Mouse (Mus musculus) liver, embryonic 11.5 days (tissue): ENCODE data around the gene Auts2. TPM values are rescaled to one million over a fixed set of nuclear protein-coding genes. Genes with fewer than 3 reads are reported as not detected.

Source experiments
- ATAC-seq: fragments of 200-750 bp; cut with Nextera tagmentation; replicated peaks from 2 replicates; pipeline ENCODE4 v1.8.0; 2017; ENCODE audit warnings: moderate number of reproducible peaks, mild to moderate bottlenecking, moderate TSS enrichment, moderate library complexity; ENCODE audit not compliant: low FRiP score
- DNase-seq: peaks from one replicate; pipeline ENCODE4 v3.0.0-alpha.2; 2017; ENCODE audit warnings: low spot score
- H3K27ac ChIP-seq: fragments of 300-500 bp; sonication (generic); 2 replicates; pipeline ENCODE4 v1.5.1; 2014; ENCODE audit warnings: mild to moderate bottlenecking, low read depth, low read length, control low read depth
- H3K27me3 ChIP-seq: fragments of 300-500 bp; sonication (generic); replicated peaks from 2 replicates; pipeline ENCODE4 v1.6.1; 2014; ENCODE audit warnings: low read length, mixed read lengths; ENCODE audit not compliant: control insufficient read depth, insufficient read depth
- H3K36me3 ChIP-seq: fragments of 300-500 bp; sonication (generic); 2 replicates; pipeline ENCODE4 v1.6.1; 2014; ENCODE audit warnings: mild to moderate bottlenecking, low read length, moderate library complexity, mixed read lengths; ENCODE audit not compliant: control insufficient read depth, insufficient read depth
- H3K4me1 ChIP-seq: fragments of 300-500 bp; sonication (generic); replicated peaks from 2 replicates; pipeline ENCODE4 v1.6.1; 2014; ENCODE audit warnings: low read length, mixed read lengths; ENCODE audit not compliant: control insufficient read depth, insufficient read depth
- H3K4me2 ChIP-seq: fragments of 300-500 bp; sonication (generic); 2 replicates; pipeline ENCODE4 v1.6.1; 2014; ENCODE audit warnings: mild to moderate bottlenecking, control low read depth, moderate library complexity
- H3K4me3 ChIP-seq: fragments of 300-500 bp; sonication (generic); 2 replicates; pipeline ENCODE4 v1.5.1; 2014; ENCODE audit warnings: low read depth, low read length, control low read depth
- H3K9ac ChIP-seq: fragments of 300-500 bp; sonication (generic); 2 replicates; pipeline ENCODE4 v1.6.1; 2014; ENCODE audit warnings: low read depth, low read length, control low read depth
- H3K9me3 ChIP-seq: fragments of 300-500 bp; sonication (generic); 2 replicates; pipeline ENCODE4 v1.6.1; 2016; ENCODE audit warnings: low read length, inconsistent platforms, mixed read lengths; ENCODE audit not compliant: control insufficient read depth
- WGBS: fragments of 180-500 bp; shearing (Covaris S2); extraction: QIAGEN DNeasy Blood & Tissue Kit; methylation state at CpG from one replicate; pipeline ENCODE4 v1.1.7; 2014; 5-methylcytosine and 5-hydroxymethylcytosine counted together
- polyA plus RNA-seq: library from polyadenylated mRNA; unstranded; fragments of >200 nt; fragmentation: Nextera tagmentation; extraction: Ambion mirVana; gene quantifications from 2 replicates; pipeline ENCODE4 v1.2.1, GENCODE M21; 2014

Gene Auts2
- polyA plus RNA-seq, 1 experiment from 2014 or later = 13.8 TPM

GRCm38 (mm10) chr5:132270074-132270473, 273.1 kb downstream of the Auts2 start:
- 54% methylated on average over 3 of the region's 3 CpGs for WGBS
- H3K4me1 ChIP-seq = no peaks in the 10 kb centered on the region; the same call in 1 of the 2 replicates
- H3K27me3 ChIP-seq = no peaks in the 10 kb centered on the region
- no peak overlapping the region for H3K4me2 ChIP-seq
- no peak overlapping the region for H3K27ac ChIP-seq
- no peaks in the 10 kb centered on the region for H3K9me3 ChIP-seq
- ATAC-seq (no peak; the same call in 1 of the 2 replicates), DNase-seq (no peak)
- H3K9ac ChIP-seq = no peak overlapping the region
- no peaks in the 10 kb centered on the region for H3K36me3 ChIP-seq
- no peak overlapping the region for H3K4me3 ChIP-seq

- Histone ChIP-seq H3K27me3 (no peaks in the 10 kb centered on the region), H3K4me3 (no peak overlapping the region), H3K9ac (no peak overlapping the region), H3K4me2 (no peak overlapping the region), H3K4me1 (no peaks in the 10 kb centered on the region; the same call in 1 of the 2 replicates), H3K27ac (no peak overlapping the region), H3K36me3 (no peaks in the 10 kb centered on the region), H3K9me3 (no peaks in the 10 kb centered on the region)
- DNase-seq (no peak), ATAC-seq (no peak)
- 75% methylated on average over 6 of the region's 6 CpGs for WGBS
These were observed 274.7 kb downstream of the Auts2 start for GRCm38 (mm10) chr5:132268351-132268967.

GRCm38 (mm10) chr5:132265015-132265414, 278.1 kb downstream of the Auts2 start:
- Histone ChIP-seq H3K9ac (no peak overlapping the region), H3K27me3 (no peaks in the 10 kb centered on the region), H3K4me1 (no peaks in the 10 kb centered on the region; the same call in 1 of the 2 replicates), H3K9me3 (no peaks in the 10 kb centered on the region), H3K4me3 (no peak overlapping the region), H3K4me2 (no peak overlapping the region), H3K27ac (no peak overlapping the region), H3K36me3 (no peaks in the 10 kb centered on the region)
- DNase-seq (no peak), ATAC-seq (no peak)
- WGBS = 35% methylated on average over 1 of the region's 1 CpGs

DNA sequence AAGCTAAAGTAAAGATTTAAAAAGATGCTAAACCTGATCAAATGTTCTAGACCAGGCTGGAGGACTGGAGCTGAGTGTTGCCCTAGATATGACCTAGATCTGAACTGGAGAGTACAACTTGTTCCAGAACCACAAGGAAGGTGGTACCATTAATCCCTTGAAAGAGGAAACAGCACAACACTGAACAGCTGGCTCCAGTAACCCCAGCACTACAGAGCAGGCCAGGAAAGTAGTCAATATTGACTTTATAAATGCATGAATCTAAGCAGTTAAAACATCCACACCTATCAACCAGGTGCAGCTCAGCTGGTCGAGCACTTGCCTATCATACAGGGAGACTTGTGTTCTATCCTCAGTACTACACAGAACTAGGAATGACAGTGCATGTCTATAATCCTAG, 281.4 kb downstream of the Auts2 start:
- Histone ChIP-seq H3K4me3 (no peak overlapping the region), H3K27me3 (no peaks in the 10 kb centered on the region), H3K9me3 (no peaks in the 10 kb centered on the region), H3K4me1 (no peaks in the 10 kb centered on the region), H3K36me3 (no peaks in the 10 kb centered on the region), H3K27ac (no peak overlapping the region), H3K9ac (no peak overlapping the region), H3K4me2 (no peak overlapping the region)
- DNase-seq = no peak
- WGBS = 77% methylated on average over 1 of the region's 1 CpGs
- no peak for ATAC-seq

DNA sequence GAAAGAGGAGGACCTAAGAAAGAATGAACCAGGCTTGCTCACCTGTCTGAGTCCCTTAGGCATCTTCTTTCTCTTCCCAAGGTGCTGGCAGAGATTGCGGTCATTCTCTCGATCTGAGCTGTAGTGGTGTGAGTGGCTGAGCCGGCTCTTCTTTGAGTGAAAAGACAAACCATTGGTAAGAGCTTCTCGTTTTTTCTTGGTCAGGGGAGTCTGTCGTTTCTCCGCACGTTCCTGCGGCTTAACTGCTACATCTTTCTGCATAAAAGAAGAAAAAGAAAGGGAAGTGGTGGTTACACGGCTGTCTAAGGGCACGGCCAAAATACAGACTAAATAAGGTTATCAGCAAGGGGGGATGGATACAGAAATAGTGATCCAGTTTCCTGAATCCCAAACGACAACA, 284.3 kb downstream of the Auts2 start:
- WGBS = 64% methylated on average over 11 of the region's 11 CpGs
- ATAC-seq = no peak

DNA sequence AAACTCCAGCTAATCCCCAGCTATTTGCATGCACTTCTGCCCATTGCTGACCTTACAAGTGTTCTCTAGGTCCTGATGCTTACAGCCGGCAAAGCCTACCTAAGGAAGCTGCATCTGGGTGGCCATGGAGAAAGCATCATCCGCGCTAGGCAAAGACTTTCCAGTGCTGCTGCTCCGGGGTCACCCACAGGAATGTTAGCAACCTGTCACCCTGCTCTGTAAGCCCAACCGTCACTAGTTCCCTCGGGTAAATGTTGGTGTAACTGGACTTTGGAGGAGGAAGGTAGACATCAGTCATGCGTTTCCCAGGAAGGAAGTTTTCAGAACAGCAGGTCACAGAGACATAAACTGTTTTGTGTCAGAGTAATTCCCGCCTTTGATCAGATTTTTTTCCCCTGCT, 287.6 kb downstream of the Auts2 start:
- H3K27me3 ChIP-seq = no peaks in the 10 kb centered on the region
- WGBS = 73% methylated on average over 8 of the region's 8 CpGs
- H3K4me3 ChIP-seq = no peak overlapping the region

More for the DNA sequence above, 284.3 kb downstream of the Auts2 start:
- Histone ChIP-seq H3K4me3 (no peak overlapping the region), H3K36me3 (no peaks in the 10 kb centered on the region), H3K4me2 (no peak overlapping the region), H3K27me3 (no peaks in the 10 kb centered on the region), H3K9me3 (no peaks in the 10 kb centered on the region), H3K9ac (no peak overlapping the region), H3K27ac (no peak overlapping the region), H3K4me1 (no peaks in the 10 kb centered on the region)
- no peak for DNase-seq

GRCm38 (mm10) chr5:132249523-132249922, 293.6 kb downstream of the Auts2 start:
- Histone ChIP-seq H3K27ac (no peak overlapping the region), H3K4me2 (no peak overlapping the region), H3K9me3 (no peaks in the 10 kb centered on the region), H3K27me3 (no peaks in the 10 kb centered on the region), H3K4me1 (0 out of 2 replicates have a peak, but pooled peaks cover 2% of the 10 kb centered on the region), H3K36me3 (no peaks in the 10 kb centered on the region), H3K9ac (no peak overlapping the region), H3K4me3 (no peak overlapping the region)
- ATAC-seq = no peak
- 80% methylated on average over 11 of the region's 11 CpGs for WGBS
- no peak for DNase-seq

More for the DNA sequence above, 287.6 kb downstream of the Auts2 start:
- H3K9me3 ChIP-seq = no peaks in the 10 kb centered on the region
- ATAC-seq (no peak), DNase-seq (no peak)
- H3K36me3 ChIP-seq = no peaks in the 10 kb centered on the region
- H3K4me1 ChIP-seq = no peaks in the 10 kb centered on the region
- no peak overlapping the region for H3K27ac ChIP-seq
- H3K4me2 ChIP-seq = no peak overlapping the region
- H3K9ac ChIP-seq = no peak overlapping the region

GRCm38 (mm10) chr5:132248069-132248468, 295.1 kb downstream of the Auts2 start:
- ATAC-seq (no peak), DNase-seq (no peak)
- H3K4me1 ChIP-seq = 0 out of 2 replicates have a peak, but pooled peaks cover 2% of the 10 kb centered on the region
- no peaks in the 10 kb centered on the region for H3K27me3 ChIP-seq
- H3K9me3 ChIP-seq = no peaks in the 10 kb centered on the region
- WGBS = 69% methylated on average over 7 of the region's 7 CpGs
- H3K4me2 ChIP-seq = no peak overlapping the region
- no peak overlapping the region for H3K9ac ChIP-seq
- no peaks in the 10 kb centered on the region for H3K36me3 ChIP-seq
- no peak overlapping the region for H3K4me3 ChIP-seq
- H3K27ac ChIP-seq = no peak overlapping the region

- no peak for DNase-seq
- no peaks in the 10 kb centered on the region for H3K9me3 ChIP-seq
- 70% methylated on average over 5 of the region's 5 CpGs for WGBS
- no peak overlapping the region for H3K27ac ChIP-seq
- no peak for ATAC-seq
- H3K36me3 ChIP-seq = no peaks in the 10 kb centered on the region
- no peak overlapping the region for H3K4me2 ChIP-seq
- no peak overlapping the region for H3K9ac ChIP-seq
- no peaks in the 10 kb centered on the region for H3K27me3 ChIP-seq
- no peaks in the 10 kb centered on the region; the same call in 1 of the 2 replicates for H3K4me1 ChIP-seq
- no peak overlapping the region for H3K4me3 ChIP-seq
These were observed 307.7 kb downstream of the Auts2 start for GRCm38 (mm10) chr5:132235460-132235859.
